Mouse (Mus musculus) left cerebral cortex, postnatal 10 days (tissue): Measurements from ENCODE around the gene Gm20388. TPM values are rescaled to one million over a fixed set of nuclear protein-coding genes. Genes with fewer than 3 reads are reported as not detected.

Experiments used
- DNase-seq, 2 experiments: peaks; one replicate each; pipeline ENCODE4 v3.0.0; 2021 to 2022; ENCODE audit warnings: low spot score in 2 of 2, mixed read lengths in 1 of 2; ENCODE audit errors: extremely low spot score in 1 of 2
- intact Hi-C: fragments of 180-260 bp; cut with DNase I; formaldehyde crosslinking; loops from one replicate; pipeline ENCODE4 v1.15.1; 2025
- total RNA-seq, 2 experiments: library from RNA; stranded (reverse); gene quantifications; 2 replicates each; pipeline ENCODE4 v1.2.3; 2021

Gene Gm20388
- total RNA-seq, 2 experiments from 2014 or later = 4.4 to 9.0 TPM

- intact Hi-C loops = no loop called here
Observed at GRCm38 (mm10) chr8:122076183-122076842, 2165.7 kb downstream of the Gm20388 start.

DNA sequence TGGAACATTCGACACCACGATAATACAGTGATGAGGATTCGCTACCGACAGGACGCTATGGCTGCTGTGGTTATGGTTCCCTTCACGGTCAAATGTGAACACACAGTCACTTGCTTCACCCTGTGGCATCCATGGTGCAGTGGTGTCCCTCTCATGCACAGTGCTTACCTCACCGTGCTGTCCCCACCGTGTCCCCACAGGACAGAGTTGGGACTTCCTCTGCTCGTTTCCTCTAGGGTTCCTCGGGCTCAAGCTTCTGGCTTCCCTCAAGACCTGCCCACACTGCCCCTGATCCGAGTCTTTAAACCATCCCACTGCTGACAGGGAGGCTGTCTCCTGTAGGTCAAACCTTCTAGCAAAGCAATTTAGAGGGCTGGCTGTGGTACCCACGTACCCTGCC lies 2167.7 kb downstream of the Gm20388 start:
- intact Hi-C loops = no loop called here
- DNase-seq = no peak

More at GRCm38 (mm10) chr8:122076183-122076842, 2165.7 kb downstream of the Gm20388 start:
- DNase-seq = no peak

DNA sequence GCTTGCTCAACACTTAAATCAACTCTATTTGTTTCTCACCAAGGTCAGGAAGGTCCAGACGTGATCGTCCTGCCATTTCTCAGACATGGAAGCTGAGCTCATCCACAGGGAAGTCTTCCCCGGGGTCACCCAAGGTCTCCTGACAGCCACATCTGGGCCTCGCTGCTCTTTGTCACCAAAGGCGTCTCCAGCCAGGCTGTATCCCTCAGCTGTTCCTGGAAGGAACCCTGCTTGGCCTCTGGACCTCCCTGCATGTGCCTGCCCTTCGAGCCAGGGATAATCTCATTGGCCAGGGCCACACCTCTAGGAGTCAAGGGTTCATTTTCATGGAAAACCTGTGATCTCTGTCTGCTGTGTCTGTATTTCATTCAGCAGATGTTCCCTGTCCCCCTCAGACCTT lies 2168.5 kb downstream of the Gm20388 start:
- intact Hi-C loops = no loop called here
- no peak for DNase-seq

- DNase-seq = no peak
- intact Hi-C loops = no loop called here
Observed at GRCm38 (mm10) chr8:122080347-122080746, 2169.7 kb downstream of the Gm20388 start.

GRCm38 (mm10) chr8:122083401-122083800 lies 2172.8 kb downstream of the Gm20388 start:
- DNase-seq = no peak
- intact Hi-C loops = no loop called here

DNA sequence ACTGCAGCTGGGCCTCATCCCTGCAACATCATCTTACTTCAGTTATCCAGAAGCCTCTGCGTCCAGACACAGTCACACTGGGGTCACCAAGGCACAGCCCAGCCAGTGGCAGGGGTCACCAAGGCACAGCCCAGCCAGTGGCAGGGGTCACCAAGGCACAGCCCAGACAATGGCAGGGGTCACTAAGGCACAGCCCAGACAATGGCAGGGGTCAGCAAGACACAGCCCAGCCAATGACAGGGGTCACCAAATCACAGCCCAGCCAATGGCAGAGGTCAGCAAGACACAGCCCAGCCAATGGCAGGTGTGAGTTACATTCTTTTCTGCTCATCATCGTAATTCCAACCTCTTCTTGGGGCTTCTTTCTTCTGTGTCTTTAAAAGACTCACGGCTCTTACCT lies 2173.5 kb downstream of the Gm20388 start:
- DNase-seq = no peak
- intact Hi-C loops = no loop called here

- intact Hi-C loops = no loop called here
- DNase-seq = peak in 1 of 2 experiments; percentile 31
Observed at GRCm38 (mm10) chr8:122084726-122085410, 2174.2 kb downstream of the Gm20388 start.

DNA sequence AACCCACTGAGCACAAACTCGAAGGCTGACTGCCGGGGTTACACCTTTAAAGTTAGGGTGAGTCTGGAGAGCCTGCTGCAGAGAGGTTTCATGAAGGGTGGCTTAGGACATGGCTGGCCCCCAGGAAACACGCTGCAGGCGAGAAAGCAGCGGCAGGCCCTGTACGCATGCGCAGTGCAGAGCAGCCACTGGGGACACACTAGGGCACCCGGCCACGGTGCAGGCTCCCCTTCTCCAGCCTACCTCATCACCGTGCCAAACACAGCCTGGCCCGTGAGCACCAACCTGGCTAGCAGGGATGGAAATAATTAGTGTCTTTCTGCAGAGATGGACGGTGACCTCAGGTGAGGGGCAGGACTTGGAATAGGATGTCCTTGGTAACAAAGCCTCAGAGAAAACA lies 2175.4 kb downstream of the Gm20388 start:
- intact Hi-C loops = no loop called here

DNA sequence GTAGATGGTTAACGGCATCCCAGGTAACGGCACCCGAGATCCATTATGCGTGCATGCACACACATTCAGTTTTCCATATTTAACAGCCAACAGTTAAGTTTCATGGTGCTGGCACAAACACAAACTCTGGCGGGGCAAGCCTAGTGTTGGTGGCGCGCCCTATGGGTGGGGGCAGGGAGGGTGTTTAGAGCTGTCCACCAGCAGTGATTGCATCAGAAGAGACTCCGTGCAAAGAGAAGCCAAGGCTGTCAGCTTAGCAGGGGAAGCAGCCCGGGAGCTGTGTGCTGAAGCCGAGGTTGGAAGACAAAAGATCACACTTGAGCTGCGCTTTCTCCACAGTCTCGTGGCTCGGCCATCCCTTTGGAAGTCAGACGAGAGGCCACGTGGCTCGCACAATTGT lies 2178.0 kb downstream of the Gm20388 start:
- intact Hi-C loops = no loop called here
- no peak for DNase-seq

More for the DNA sequence above, 2175.4 kb downstream of the Gm20388 start:
- DNase-seq = no peak

GRCm38 (mm10) chr8:122089186-122089700 lies 2178.6 kb downstream of the Gm20388 start:
- no peak for DNase-seq
- intact Hi-C loops = no loop called here

DNA sequence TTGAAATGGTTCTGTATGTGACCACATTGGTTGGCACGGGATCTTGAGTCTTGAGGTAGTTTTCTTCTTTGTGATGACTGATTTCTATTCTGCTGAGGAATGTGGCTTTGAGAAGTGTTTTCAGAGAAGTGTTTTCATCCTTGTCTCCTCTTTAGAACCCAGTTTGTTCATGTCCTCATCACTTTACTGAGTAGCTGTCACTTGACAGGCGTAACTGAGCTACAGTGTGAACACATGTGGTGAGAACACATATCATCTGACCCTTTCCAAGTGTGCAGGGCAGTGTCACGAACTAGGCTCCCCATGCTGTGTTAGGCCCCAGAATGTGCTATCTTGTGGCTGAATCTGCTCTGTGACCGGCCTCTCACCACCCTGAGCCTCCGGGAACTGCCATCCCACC lies 2181.8 kb downstream of the Gm20388 start:
- intact Hi-C loops = no loop called here
- DNase-seq = no peak

GRCm38 (mm10) chr8:122098766-122099165 lies 2188.1 kb downstream of the Gm20388 start:
- no peak for DNase-seq
- intact Hi-C loops = no loop called here

GRCm38 (mm10) chr8:122099711-122100220 lies 2189.1 kb downstream of the Gm20388 start:
- intact Hi-C loops = no loop called here

GRCm38 (mm10) chr8:122101816-122102215 lies 2191.2 kb downstream of the Gm20388 start:
- intact Hi-C loops = no loop called here
- DNase-seq = no peak

More at GRCm38 (mm10) chr8:122099711-122100220, 2189.1 kb downstream of the Gm20388 start:
- no peak for DNase-seq

- intact Hi-C loops = no loop called here
- DNase-seq = no peak
Observed at GRCm38 (mm10) chr8:122102286-122102685, 2191.6 kb downstream of the Gm20388 start.

DNA sequence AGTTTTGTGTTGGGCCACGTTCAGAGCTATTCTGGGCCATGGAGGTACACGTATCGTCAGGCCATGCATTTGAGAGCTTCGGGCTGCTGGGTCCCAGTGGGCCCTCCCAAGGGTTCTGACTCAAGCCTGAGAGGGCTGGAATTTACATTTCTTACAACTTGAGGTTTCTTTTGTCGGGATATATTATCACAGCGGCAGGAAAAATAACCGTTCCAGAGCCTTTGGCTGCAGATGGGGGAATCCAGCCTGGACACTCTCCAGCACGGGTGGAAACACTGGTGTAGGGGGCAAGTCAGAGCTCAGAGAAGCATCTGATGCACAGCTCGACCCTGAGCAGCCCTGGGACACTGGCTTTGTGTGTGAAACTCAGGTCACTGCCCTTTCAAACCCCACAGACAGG lies 2192.6 kb downstream of the Gm20388 start:
- intact Hi-C loops = no loop called here
- no peak for DNase-seq

DNA sequence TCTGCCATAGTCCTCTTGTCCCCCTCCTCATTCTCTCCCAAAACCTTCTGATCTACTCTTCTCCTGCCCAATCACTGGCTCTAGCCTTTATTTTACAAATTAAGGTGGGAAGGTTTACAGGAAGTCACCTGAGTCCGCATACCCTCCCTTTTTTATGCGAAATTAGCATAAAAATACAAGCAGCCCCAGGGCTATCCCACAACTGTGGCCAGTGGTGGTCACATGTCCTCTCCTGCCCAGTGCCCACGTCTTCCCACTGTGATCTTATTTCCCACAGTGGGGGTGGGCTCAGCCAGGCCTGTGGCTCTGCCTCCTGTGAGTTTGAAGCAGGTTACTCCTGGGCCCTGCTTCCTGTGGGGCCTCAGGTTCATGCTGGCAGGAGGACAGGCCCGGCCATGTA lies 2194.0 kb downstream of the Gm20388 start:
- no peak for DNase-seq
- intact Hi-C loops = no loop called here

GRCm38 (mm10) chr8:122106270-122106669 lies 2195.6 kb downstream of the Gm20388 start:
- DNase-seq = peak; percentile 33 to 61
- intact Hi-C loops = no loop called here

DNA sequence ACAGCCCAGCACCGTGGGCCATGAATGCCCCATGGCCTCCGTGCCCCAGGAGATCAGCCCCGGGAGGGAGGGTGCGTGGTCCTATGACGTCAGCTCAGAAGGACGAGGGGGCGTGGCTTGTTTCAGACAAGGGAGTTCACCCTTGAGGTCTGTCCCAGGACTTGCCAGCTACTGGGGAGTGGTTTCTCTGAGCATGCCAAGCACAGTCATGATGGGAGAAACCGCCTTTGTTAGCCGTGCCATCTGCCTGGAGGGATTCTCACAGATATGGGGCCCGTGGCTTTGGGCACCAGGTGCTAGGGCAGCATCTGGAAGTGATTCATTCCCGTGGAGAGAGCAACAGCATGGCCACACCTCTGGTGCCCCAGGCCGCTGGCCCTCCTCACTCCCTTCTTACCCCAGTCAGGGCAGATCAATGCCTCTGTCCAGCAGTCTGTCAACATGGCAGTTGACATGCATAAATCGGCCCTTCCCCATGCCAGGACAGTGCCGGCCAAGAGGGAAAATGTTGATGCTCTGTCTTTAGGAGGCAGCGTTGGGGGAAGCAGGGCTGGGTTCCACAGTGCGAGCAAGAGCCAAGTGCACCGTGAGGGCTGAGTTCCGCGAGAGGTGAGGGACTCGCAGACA lies 2199.7 kb downstream of the Gm20388 start:
- DNase-seq = peak in 1 of 2 experiments; percentile 45

GRCm38 (mm10) chr8:122110867-122111253 lies 2200.2 kb downstream of the Gm20388 start:
- DNase-seq = no peak
- intact Hi-C loops = no loop called here

More for the DNA sequence above, 2199.7 kb downstream of the Gm20388 start:
- intact Hi-C loops = no loop called here
